8 mouse cellular contexts compared by ENCODE assay signal in the genomic region with DNA sequence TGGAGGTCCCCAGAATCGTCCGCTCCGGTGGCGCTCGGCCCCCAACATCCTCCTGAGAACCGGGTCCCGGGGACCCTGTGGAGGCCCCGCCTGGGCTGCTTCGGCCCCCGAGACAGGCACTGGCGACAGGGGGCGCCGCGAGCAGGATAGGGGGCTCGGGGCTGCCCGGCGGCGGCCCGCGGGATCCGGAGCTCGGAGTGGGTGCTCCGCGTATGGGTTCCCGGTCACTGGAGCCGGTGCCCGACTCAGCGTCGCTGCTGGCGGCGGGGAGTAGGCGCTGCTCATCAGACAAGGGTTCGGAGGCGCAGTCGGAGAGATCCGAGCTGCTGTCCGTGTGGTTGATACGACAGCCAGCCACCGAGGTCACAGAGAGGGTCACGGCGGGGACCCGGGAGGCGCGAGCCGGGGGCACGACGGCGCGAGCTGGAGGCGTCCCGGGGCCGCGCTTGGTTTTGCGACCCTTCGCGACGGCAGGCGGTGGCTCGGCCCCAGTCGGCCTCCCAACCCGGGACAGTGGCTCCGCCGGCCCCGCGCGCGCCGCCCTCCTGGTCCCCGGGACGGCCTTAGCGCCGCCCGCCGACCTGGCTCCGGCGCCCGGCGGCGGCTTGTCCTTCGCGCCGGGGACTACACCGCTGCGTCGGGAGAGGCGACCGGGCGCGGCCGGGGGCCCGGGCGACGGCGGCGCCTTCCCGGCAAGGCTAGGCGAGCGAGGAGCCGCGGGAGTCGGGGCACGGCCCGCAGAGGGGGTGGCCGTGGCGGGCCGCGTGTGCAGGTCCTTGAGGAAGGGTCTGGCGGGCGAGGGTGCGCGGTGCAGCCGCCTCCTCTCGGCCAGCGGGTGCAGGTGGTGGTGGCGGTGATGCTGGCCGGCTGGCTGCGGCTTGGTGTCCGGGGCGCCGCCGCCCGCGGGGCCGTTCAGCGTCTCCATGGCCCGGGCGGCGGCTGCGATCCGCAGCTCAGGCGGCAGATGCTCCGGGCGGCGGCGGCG. TPM values are rescaled to one million over a fixed set of nuclear protein-coding genes. Genes with fewer than 3 reads are reported as not detected.
DNase-seq lines count a peak whose midpoint lies in the region; ATAC-seq lines count a peak whose summit lies in the region.

No protein-coding gene starts in this region.

- DNase-seq in 3T3-L1 (ENCODE audit: low read depth, low spot score) (peak; percentile 34), NIH3T3 (ENCODE audit: low read depth) (peak; percentile 79)
- DNase-seq in kidney, postnatal 14 days = peak; percentile 51
- peak; percentile 76 for DNase-seq in right cerebral cortex, postnatal 25 days
- no peak for DNase-seq in natural killer cell, adult 2 months (ENCODE audit: low spot score in 2 of 2)

- H3K9me3 ChIP-seq in embryonic facial prominence, embryonic 13.5 days = no peaks in the 10 kb centered on the region
- no peaks in the 10 kb centered on the region for H3K9me3 ChIP-seq in heart, embryonic 15.5 days (replicated peaks)
- no peaks in the 10 kb centered on the region for H3K9me3 ChIP-seq in lung, embryonic 16.5 days (ENCODE audit: control insufficient read depth, low read length)

- H3K4me3 ChIP-seq in embryonic facial prominence, embryonic 13.5 days = peak overlapping the region; percentile 59
- peak overlapping the region; percentile 85 for H3K4me3 ChIP-seq in heart, embryonic 15.5 days
- H3K4me3 ChIP-seq in lung, embryonic 16.5 days (ENCODE audit: low read length) = peak overlapping the region; percentile 58

- H3K4me1 ChIP-seq in embryonic facial prominence, embryonic 13.5 days = peaks cover 30% of the 10 kb centered on the region
- peaks cover 27% of the 10 kb centered on the region for H3K4me1 ChIP-seq in heart, embryonic 15.5 days (replicated peaks)
- H3K4me1 ChIP-seq in lung, embryonic 16.5 days (replicated peaks; ENCODE audit: control insufficient read depth, insufficient read depth, low read length) = peaks cover 23% of the 10 kb centered on the region

- H3K27me3 ChIP-seq in embryonic facial prominence, embryonic 13.5 days = peaks cover 58% of the 10 kb centered on the region
- H3K27me3 ChIP-seq in heart, embryonic 15.5 days = peaks cover 54% of the 10 kb centered on the region
- peaks cover 4% of the 10 kb centered on the region; the same call in 1 of the 2 replicates for H3K27me3 ChIP-seq in lung, embryonic 16.5 days (ENCODE audit: control insufficient read depth, insufficient read depth, low read depth, low read length)

- H3K9ac ChIP-seq in embryonic facial prominence, embryonic 13.5 days = peak overlapping the region; percentile 75
- H3K9ac ChIP-seq in heart, embryonic 15.5 days = peak overlapping the region; percentile 73
- H3K9ac ChIP-seq in lung, embryonic 16.5 days (ENCODE audit: low read length) = peak overlapping the region; percentile 74

- H3K36me3 ChIP-seq in embryonic facial prominence, embryonic 13.5 days = no peaks in the 10 kb centered on the region
- H3K36me3 ChIP-seq in heart, embryonic 15.5 days = no peaks in the 10 kb centered on the region
- no peaks in the 10 kb centered on the region for H3K36me3 ChIP-seq in lung, embryonic 16.5 days (ENCODE audit: control insufficient read depth, insufficient read depth, low read length)

- H3K27ac ChIP-seq in embryonic facial prominence, embryonic 13.5 days = peak overlapping the region; percentile 22; the same call in 1 of the 2 replicates
- H3K27ac ChIP-seq in heart, embryonic 15.5 days = peak overlapping the region; percentile 69
- peak overlapping the region; percentile 74 for H3K27ac ChIP-seq in lung, embryonic 16.5 days (ENCODE audit: low read length)

- 1% methylated on average over 114 of the region's 136 CpGs for WGBS in embryonic facial prominence, embryonic 13.5 days
- under 1% methylated on average over 102 of the region's 136 CpGs for WGBS in heart, embryonic 15.5 days
- WGBS in lung, embryonic 16.5 days = under 1% methylated on average over 98 of the region's 136 CpGs

- peak overlapping the region; percentile 88 for H3K4me2 ChIP-seq in embryonic facial prominence, embryonic 13.5 days
- H3K4me2 ChIP-seq in heart, embryonic 15.5 days = peak overlapping the region; percentile 100
- peak overlapping the region; percentile 76 for H3K4me2 ChIP-seq in lung, embryonic 16.5 days (ENCODE audit: low read depth, low read length)

- 0 out of 2 replicates have a peak, but pooled peaks have one; percentile 5 for ATAC-seq in embryonic facial prominence, embryonic 13.5 days (ENCODE audit: insufficient number of reproducible peaks, insufficient read depth, low FRiP score, low TSS enrichment, low read depth)
- ATAC-seq in heart, embryonic 15.5 days (replicated peaks; ENCODE audit: insufficient number of reproducible peaks, insufficient read depth, low FRiP score, low read depth) = peak; percentile 53
- ATAC-seq in lung, embryonic 16.5 days (ENCODE audit: low read depth) = peak; percentile 31

RNA-seq across cellular contexts. Expression of a gene that starts 0.8 kb away (rescaled TPM):
- polyA plus RNA-seq in embryonic facial prominence, embryonic 13.5 days (2015; fragmentation: Nextera tagmentation; extraction: Ambion mirVana) = 4.0 and 4.1 TPM in 2 replicates
- polyA plus RNA-seq in heart, embryonic 15.5 days (2015; fragmentation: Nextera tagmentation; extraction: Ambion mirVana) = 0.83 and 2.7 TPM in 2 replicates
- polyA plus RNA-seq in lung, embryonic 16.5 days (2015; fragmentation: Nextera tagmentation; extraction: Ambion mirVana) = 8.9 and 9.5 TPM in 2 replicates

Comparison
In these comparisons a context has a peak if more than half of its experiments do, and no peak if none do; other contexts are left out.
1. DNase-seq: peak in 3T3-L1 (single experiment), NIH3T3 (single experiment), kidney, postnatal 14 days (single experiment) and right cerebral cortex, postnatal 25 days (single experiment); none in natural killer cell, adult 2 months (0 of 2).
2. H3K27ac ChIP-seq: peak in every context shown above with its lines; median percentile 74 in lung, embryonic 16.5 days; 69 in heart, embryonic 15.5 days; 22 in embryonic facial prominence, embryonic 13.5 days.
3. Peak in every context shown above with its lines, with median percentiles within 50 percentile points of each other: ATAC-seq, H3K4me2 ChIP-seq, H3K4me3 ChIP-seq and H3K9ac ChIP-seq.